Mouse (Mus musculus) CD4-positive, CD25-positive, alpha-beta regulatory T cell, adult 9 weeks (primary cell): ENCODE data around the gene Gm14295. TPM values are rescaled to one million over a fixed set of nuclear protein-coding genes. Genes with fewer than 3 reads are reported as not detected.

Experiments
- polyA plus RNA-seq: library from polyadenylated mRNA; unstranded; fragments of 100-300 nt; shearing (Covaris generic); gene quantifications from one replicate; pipeline ENCODE4 v1.2.1, GENCODE M21; 2017

The Gm14295 gene
- polyA plus RNA-seq = 10.2 TPM

DNA sequence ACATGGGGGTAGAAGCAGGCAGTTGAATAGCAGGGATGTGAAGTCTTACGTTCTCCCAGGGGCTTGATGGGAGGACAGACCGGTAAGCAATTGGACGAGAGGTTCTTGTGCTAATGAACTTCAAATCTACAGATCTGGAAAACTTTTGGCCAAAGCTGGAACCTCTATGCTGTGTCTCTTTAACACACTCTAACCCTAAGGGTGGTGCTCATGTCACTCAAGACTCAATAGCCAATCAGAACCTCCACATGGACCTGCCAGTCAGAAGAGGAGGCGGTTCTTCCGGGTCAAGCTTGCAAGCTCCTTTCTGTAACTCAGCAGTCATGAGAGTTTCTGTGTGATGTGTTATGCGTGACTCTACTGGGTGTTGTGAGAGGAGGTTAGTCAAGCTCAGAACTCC lies at the start of gene Gm14295:
Gene Gm14295, plus strand, starts transcription at position 301 of the 400 bp plus-strand sequence.

DNA sequence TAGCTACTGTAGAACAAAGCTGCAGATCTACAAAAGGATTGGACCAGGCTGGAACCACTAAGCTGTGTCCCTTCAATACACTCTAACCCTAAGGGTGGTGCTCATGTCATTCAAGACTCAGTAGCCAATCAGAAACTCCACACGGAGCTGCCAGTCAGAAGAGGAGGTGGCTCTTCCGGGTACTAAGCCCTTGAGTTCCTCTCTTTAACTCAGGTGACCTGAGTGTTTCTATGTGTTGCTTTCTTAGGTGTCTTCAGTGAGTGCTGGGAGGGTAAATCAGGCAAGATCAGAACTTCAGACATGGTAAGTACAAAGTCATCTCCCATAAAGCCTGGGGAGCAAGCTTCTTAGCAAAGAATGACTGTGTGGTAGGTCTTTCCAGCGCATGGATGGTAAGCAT lies 32.4 kb downstream of the Gm14295 start, which contains the start of gene Gm14408:
Gene Gm14408, plus strand, starts transcription at position 301 of the 400 bp plus-strand sequence.

Other genes with a start within 250 kb of the Gm14295 start
- 10.4 TPM for gene Gm14308, start 162.3 kb upstream of the Gm14295 start, polyA plus RNA-seq
- gene Zfp973, start 128.1 kb upstream of the Gm14295 start, polyA plus RNA-seq = 8.9 TPM
- gene Gm14305, start 90.3 kb upstream of the Gm14295 start, polyA plus RNA-seq = 11.9 TPM
- not detected for gene Gm14408, start 32.5 kb downstream of the Gm14295 start, polyA plus RNA-seq
- gene Gm14296, start 129.2 kb downstream of the Gm14295 start, polyA plus RNA-seq = 4.8 TPM
- 3.9 TPM for gene Gm14419, start 202.3 kb downstream of the Gm14295 start, polyA plus RNA-seq